Mouse (Mus musculus) liver, embryonic 16.5 days (tissue): Measurements from ENCODE around the gene Olfr523. TPM values are rescaled to one million over a fixed set of nuclear protein-coding genes. Genes with fewer than 3 reads are reported as not detected.

Source experiments
- ATAC-seq: fragments of 200-750 bp; cut with Nextera tagmentation; 2 replicates; pipeline ENCODE4 v1.8.0; 2017; ENCODE audit warnings: low read depth, mild to moderate bottlenecking, moderate number of reproducible peaks, moderate library complexity
- H3K27ac ChIP-seq: fragments of 300-500 bp; sonication (generic); 2 replicates; pipeline ENCODE4 v1.5.1; 2014; ENCODE audit warnings: mild to moderate bottlenecking, low read length
- H3K27me3 ChIP-seq: fragments of 300-500 bp; sonication (generic); 2 replicates; pipeline ENCODE4 v1.6.1; 2014; ENCODE audit warnings: low read depth, low read length, mixed read lengths; ENCODE audit not compliant: control insufficient read depth, insufficient read depth
- H3K36me3 ChIP-seq: fragments of 300-500 bp; sonication (generic); 2 replicates; pipeline ENCODE4 v1.6.1; 2014; ENCODE audit warnings: mild to moderate bottlenecking; ENCODE audit not compliant: control insufficient read depth, insufficient read depth
- H3K4me1 ChIP-seq: fragments of 300-500 bp; sonication (generic); 2 replicates; pipeline ENCODE4 v1.6.1; 2014; ENCODE audit warnings: low read depth, low read length, mixed read lengths; ENCODE audit not compliant: control insufficient read depth
- H3K4me2 ChIP-seq: fragments of 300-500 bp; sonication (generic); 2 replicates; pipeline ENCODE4 v1.6.1; 2014; ENCODE audit warnings: low read depth, low read length, mixed read lengths
- H3K4me3 ChIP-seq: fragments of 300-500 bp; sonication (generic); 2 replicates; pipeline ENCODE4 v1.5.1; 2014; ENCODE audit warnings: low read depth, mild to moderate bottlenecking, low read length
- H3K9ac ChIP-seq: fragments of 300-500 bp; sonication (generic); 2 replicates; pipeline ENCODE4 v1.6.1; 2014; ENCODE audit warnings: low read depth, low read length
- H3K9me3 ChIP-seq: fragments of 300-500 bp; sonication (generic); replicated peaks from 2 replicates; pipeline ENCODE4 v1.6.1; 2016; ENCODE audit warnings: low read length; ENCODE audit not compliant: control insufficient read depth
- WGBS: fragments of 180-500 bp; shearing (Covaris S2); extraction: QIAGEN DNeasy Blood & Tissue Kit; methylation state at CpG from one replicate; pipeline ENCODE4 v1.1.7; 2014; ENCODE audit not compliant: insufficient replicate concordance; 5-methylcytosine and 5-hydroxymethylcytosine counted together
- polyA plus RNA-seq: library from polyadenylated mRNA; unstranded; fragments of >200 nt; fragmentation: Nextera tagmentation; extraction: Ambion mirVana; gene quantifications from 2 replicates; pipeline ENCODE4 v1.2.1, GENCODE M21; 2015

The Olfr523 gene
- polyA plus RNA-seq, 1 experiment from 2014 or later = not detected

DNA sequence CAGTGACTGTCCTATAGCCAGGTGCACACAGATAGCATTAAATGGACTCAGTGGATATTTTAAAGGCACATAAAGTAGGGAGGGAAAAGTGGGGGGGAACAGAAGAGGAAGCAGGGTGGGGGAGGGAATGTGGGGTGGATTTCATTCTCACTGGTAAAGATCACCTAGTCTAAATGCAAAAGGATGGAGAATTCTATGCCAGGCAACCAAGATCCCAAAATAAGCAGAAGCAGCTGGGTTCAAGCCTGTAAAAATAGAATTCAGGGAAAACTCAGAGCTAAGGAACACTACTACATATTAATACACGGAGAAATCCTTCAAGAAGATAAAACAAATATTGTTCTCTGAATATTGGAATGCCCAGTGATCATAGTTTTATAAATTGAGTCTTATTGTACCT is 5.1 kb upstream of the Olfr523 start:
- H3K4me3 ChIP-seq = no peak overlapping the region
- WGBS = 23% methylated on average over 1 of the region's 1 CpGs

DNA sequence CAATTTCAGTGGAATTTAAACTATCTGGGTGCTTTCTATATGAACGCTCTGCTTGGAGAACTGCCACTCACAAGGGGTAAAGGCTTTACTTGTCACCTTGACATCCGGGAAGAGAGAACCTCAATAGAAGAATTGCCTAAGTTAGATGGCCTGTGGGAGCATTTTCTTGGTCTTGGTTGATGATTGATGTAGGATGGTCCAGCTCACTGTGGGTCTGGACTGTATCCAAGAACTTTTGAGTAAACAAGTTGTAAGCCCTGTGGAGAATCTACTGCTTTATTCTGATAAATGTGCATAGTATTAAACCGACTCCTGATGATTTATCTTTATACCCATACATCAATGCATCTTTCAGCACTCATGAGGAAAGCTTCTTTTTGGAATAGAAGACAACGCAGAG is 3.6 kb upstream of the Olfr523 start:
- Histone ChIP-seq H3K4me1 (no peaks in the 10 kb centered on the region), H3K9ac (no peak overlapping the region)
- no peak for ATAC-seq

More for the DNA sequence above, 5.1 kb upstream of the Olfr523 start:
- Histone ChIP-seq H3K4me2 (no peak overlapping the region), H3K4me1 (no peaks in the 10 kb centered on the region), H3K27me3 (no peaks in the 10 kb centered on the region), H3K9ac (no peak overlapping the region), H3K27ac (no peak overlapping the region), H3K36me3 (no peaks in the 10 kb centered on the region), H3K9me3 (no peaks in the 10 kb centered on the region)
- no peak for ATAC-seq

GRCm38 (mm10) chr7:140170863-140171262 is 2.2 kb upstream of the Olfr523 start:
- no peaks in the 10 kb centered on the region for H3K4me1 ChIP-seq
- no peak overlapping the region for H3K4me2 ChIP-seq
- H3K9ac ChIP-seq = no peak overlapping the region
- H3K36me3 ChIP-seq = no peaks in the 10 kb centered on the region
- no peak overlapping the region for H3K4me3 ChIP-seq
- WGBS = 79% methylated on average over 3 of the region's 3 CpGs
- no peak overlapping the region for H3K27ac ChIP-seq
- ATAC-seq = no peak
- H3K27me3 ChIP-seq = no peaks in the 10 kb centered on the region
- no peaks in the 10 kb centered on the region for H3K9me3 ChIP-seq

More for the DNA sequence above, 3.6 kb upstream of the Olfr523 start:
- H3K4me3 ChIP-seq = no peak overlapping the region
- H3K36me3 ChIP-seq = no peaks in the 10 kb centered on the region
- H3K27me3 ChIP-seq = no peaks in the 10 kb centered on the region
- H3K4me2 ChIP-seq = no peak overlapping the region
- H3K27ac ChIP-seq = no peak overlapping the region
- H3K9me3 ChIP-seq = no peaks in the 10 kb centered on the region
- WGBS = 66% methylated on average over 4 of the region's 4 CpGs

- 72% methylated on average over 2 of the region's 2 CpGs for WGBS
- no peak overlapping the region for H3K4me3 ChIP-seq
- no peaks in the 10 kb centered on the region for H3K4me1 ChIP-seq
- ATAC-seq = no peak
- H3K9me3 ChIP-seq = no peaks in the 10 kb centered on the region
- no peaks in the 10 kb centered on the region for H3K27me3 ChIP-seq
- no peaks in the 10 kb centered on the region for H3K36me3 ChIP-seq
- H3K4me2 ChIP-seq = no peak overlapping the region
- no peak overlapping the region for H3K9ac ChIP-seq
- H3K27ac ChIP-seq = no peak overlapping the region
These were observed 6.2 kb downstream of the Olfr523 start for GRCm38 (mm10) chr7:140179176-140179575.

DNA sequence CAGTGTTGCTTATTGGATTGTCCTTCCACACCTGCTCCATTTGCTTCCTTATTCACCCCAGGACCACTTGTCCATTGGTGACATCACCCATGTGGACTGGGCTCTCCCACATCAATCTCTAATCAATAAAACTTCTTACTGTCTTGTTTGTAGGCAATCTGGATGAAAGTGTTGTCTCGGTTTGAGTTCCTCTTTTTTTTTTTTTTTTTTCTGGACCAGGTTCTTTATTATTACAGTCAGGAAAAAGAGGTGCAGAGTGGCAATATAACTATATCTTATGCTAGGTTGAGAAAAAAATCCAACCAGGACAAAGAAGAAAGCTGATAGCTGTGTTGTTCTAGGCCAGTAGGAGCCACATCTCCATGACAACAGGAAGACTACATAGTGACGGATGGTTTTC is 7.7 kb downstream of the Olfr523 start:
- no peaks in the 10 kb centered on the region for H3K9me3 ChIP-seq
- no peak for ATAC-seq
- H3K4me1 ChIP-seq = no peaks in the 10 kb centered on the region
- H3K27ac ChIP-seq = no peak overlapping the region
- H3K36me3 ChIP-seq = no peaks in the 10 kb centered on the region
- H3K4me3 ChIP-seq = no peak overlapping the region
- no peak overlapping the region for H3K4me2 ChIP-seq
- no peak overlapping the region for H3K9ac ChIP-seq
- no peaks in the 10 kb centered on the region for H3K27me3 ChIP-seq
- WGBS = 42% methylated on average over 2 of the region's 2 CpGs

- H3K27ac ChIP-seq = no peak overlapping the region
- no peaks in the 10 kb centered on the region for H3K4me1 ChIP-seq
- WGBS = 61% methylated on average over 4 of the region's 4 CpGs
- ATAC-seq = no peak
- no peaks in the 10 kb centered on the region for H3K27me3 ChIP-seq
- H3K4me2 ChIP-seq = no peak overlapping the region
- no peak overlapping the region for H3K4me3 ChIP-seq
- H3K36me3 ChIP-seq = no peaks in the 10 kb centered on the region
- H3K9ac ChIP-seq = no peak overlapping the region
- H3K9me3 ChIP-seq = no peaks in the 10 kb centered on the region
These were observed 11.2 kb downstream of the Olfr523 start for GRCm38 (mm10) chr7:140184206-140184605.

DNA sequence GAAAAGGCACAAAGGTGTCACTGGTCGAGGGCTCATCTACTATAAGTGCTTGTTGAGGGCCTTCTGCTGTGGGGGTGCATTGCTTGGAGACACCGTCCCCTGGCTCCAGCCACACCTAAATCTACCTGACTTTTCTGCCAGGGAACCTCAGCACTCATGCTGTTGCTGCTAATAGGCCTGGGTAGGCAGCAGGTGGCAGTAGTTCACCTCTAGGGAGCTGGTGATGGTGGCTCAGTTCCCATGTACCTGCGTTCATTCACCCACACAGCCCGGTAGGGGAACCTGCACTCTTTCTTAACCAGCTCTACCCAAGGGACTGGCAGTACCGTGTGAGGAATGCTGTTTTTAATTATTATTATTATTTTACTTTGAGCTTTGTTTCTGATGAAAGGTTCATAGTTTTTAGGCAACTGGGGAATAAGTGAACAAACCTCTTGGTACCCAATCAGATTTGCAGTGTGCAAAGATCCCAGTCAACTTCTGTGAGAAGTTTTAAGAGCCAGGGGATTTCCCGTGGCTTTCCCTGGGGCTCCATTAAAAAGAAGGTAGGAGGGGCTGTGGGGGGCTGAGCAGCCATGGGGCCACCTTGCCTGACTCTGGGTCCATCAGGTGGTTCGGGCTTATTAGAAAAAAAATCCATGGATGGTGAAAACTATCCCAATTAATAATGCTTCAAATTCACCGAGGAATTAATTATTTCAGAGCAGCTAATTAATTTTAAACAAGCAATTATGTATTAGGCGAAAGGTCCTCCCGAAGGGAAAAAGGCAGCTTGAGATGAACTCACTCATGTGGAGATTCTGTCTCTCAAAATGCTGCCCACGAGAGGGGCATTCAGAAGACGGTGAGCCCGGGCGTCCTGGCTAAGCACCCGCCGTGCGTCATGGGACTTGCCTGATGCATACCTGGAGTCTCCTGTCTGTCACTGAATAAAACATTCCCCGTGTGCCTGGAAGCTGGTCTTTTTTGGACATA is 13.9 kb downstream of the Olfr523 start:
- no peak for ATAC-seq
- H3K9me3 ChIP-seq = no peaks in the 10 kb centered on the region

GRCm38 (mm10) chr7:140187721-140188390 is 14.8 kb downstream of the Olfr523 start:
- no peaks in the 10 kb centered on the region for H3K4me1 ChIP-seq
- ATAC-seq = no peak
- no peak overlapping the region for H3K9ac ChIP-seq
- H3K9me3 ChIP-seq = no peaks in the 10 kb centered on the region
- no peaks in the 10 kb centered on the region for H3K27me3 ChIP-seq
- no peak overlapping the region for H3K27ac ChIP-seq
- H3K4me2 ChIP-seq = no peak overlapping the region
- 68% methylated on average over 7 of the region's 7 CpGs for WGBS
- H3K4me3 ChIP-seq = no peak overlapping the region
- no peaks in the 10 kb centered on the region for H3K36me3 ChIP-seq

More for the DNA sequence above, 13.9 kb downstream of the Olfr523 start:
- no peak overlapping the region for H3K9ac ChIP-seq
- no peaks in the 10 kb centered on the region for H3K36me3 ChIP-seq
- H3K4me1 ChIP-seq = no peaks in the 10 kb centered on the region
- WGBS = 50% methylated on average over 18 of the region's 18 CpGs
- H3K4me2 ChIP-seq = no peak overlapping the region
- no peak overlapping the region for H3K4me3 ChIP-seq
- H3K27me3 ChIP-seq = no peaks in the 10 kb centered on the region
- no peak overlapping the region for H3K27ac ChIP-seq
